Mouse (Mus musculus) MN1 (cell line): ENCODE measurements around the gene Plxna2.

ENCODE experiments used
- DNase-seq: peaks from one replicate; pipeline ENCODE4 v3.0.0-alpha.2; 2016; ENCODE audit warnings: low spot score

Plxna2 gene

GRCm38 (mm10) chr1:194622677-194623076 is 4.7 kb downstream of the Plxna2 start:
- no peak for DNase-seq

GRCm38 (mm10) chr1:194623641-194624040 is 5.6 kb downstream of the Plxna2 start:
- DNase-seq = no peak

DNA sequence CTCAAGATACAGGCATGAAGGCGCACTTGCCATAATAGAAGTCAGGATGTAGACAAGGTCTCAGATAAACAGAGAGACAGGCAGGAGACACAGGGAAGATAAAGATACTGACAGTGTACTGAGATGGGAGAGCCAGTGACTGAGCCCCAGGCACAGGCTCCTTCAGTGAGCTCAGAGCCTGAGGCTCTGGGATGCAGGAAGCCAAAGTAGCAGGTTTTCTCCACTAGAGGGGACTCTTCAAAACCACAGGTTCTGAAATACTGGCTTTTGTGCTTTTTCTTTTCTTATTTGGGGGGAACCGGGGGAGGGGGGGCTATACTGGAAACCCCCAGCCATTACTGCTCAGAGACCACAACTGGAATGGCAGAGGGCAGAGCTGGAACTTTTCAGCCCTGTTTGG is 6.4 kb downstream of the Plxna2 start:
- DNase-seq = no peak

GRCm38 (mm10) chr1:194624973-194625372 is 7.0 kb downstream of the Plxna2 start:
- DNase-seq = no peak

DNA sequence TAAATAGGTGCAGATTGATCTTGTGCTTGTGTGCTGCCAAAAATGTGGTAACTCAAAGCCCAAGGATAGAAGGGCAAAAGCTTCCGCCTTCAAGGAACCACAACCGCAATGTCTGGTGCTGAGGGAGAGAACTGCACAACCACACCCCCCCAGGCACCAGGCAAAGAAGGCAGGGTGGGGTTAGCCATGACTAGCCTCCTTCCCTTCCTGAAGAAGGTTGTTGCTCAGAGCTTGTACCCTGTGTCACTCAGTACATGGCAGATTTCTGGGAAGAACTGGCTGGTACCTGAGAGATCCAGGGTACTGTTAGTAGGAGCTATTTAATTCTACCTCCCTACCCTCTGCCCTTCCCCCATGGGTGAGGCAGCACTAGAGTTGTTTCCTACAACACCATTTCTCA is 8.1 kb downstream of the Plxna2 start:
- DNase-seq = no peak

DNA sequence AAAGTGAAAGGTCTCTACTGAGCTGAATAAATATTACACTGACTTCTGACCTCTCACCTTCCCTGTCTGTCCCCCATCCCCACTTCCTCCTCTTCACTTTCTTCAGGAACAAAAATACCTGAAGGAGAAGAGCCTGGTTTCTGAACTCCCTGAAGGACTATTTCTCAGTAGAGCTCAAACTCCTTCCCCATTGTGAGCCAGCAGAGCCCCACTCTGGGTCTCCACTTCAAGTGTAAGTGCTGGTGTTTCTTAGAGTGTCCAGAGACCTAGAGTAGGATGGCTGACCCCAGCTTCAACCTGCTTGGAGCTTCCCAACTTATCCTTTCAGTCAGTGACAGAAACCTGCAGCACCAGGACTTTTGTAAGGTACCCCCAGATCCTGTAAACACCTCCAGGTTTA is 9.3 kb downstream of the Plxna2 start:
- DNase-seq = no peak

GRCm38 (mm10) chr1:194629135-194629689 is 11.2 kb downstream of the Plxna2 start:
- DNase-seq = no peak

- no peak for DNase-seq
Measured at GRCm38 (mm10) chr1:194630498-194631056, 12.6 kb downstream of the Plxna2 start.

DNA sequence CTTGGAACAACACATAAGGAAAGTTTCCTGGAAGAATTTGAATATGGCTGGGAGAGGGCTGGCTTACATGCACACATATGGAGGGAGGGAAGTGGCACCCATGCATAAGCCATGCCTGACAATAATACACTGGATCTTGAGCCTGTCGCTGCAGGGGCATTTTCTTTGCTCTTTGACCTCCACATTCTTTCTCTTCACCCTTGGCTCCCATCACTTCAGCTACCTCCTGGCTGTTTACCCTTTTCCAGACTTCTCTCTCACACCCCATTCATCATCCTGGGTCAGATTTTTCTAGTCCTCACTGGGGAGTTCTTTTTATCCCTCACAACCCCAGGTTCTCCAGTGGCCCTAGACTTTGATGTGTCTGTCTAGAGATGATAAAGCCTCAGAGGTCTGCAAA is 13.6 kb downstream of the Plxna2 start:
- DNase-seq = no peak

GRCm38 (mm10) chr1:194632029-194632428 is 14.0 kb downstream of the Plxna2 start:
- DNase-seq = no peak

GRCm38 (mm10) chr1:194635411-194635810 is 17.4 kb downstream of the Plxna2 start:
- DNase-seq = no peak

DNA sequence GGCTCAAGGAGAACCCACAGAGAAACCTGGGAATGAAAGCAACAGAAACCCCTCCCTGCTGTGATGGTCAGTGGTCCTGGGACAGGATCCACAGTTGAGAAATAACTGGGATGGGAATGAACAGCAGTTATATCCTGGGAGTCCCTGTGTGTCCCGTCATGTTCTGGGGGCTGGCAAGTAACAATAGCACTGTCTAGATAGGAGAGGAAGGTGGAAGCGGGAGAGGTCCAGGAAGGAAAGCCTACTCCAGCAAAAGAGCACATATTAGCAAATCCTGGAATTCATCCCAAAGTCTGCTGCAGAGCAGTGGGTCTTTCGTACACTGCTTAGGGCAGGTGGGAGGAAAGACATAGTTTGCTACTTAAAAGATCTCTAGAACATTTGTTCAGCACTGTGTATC is 17.9 kb downstream of the Plxna2 start:
- DNase-seq = no peak

GRCm38 (mm10) chr1:194637391-194638304 is 19.6 kb downstream of the Plxna2 start:
- no peak for DNase-seq

GRCm38 (mm10) chr1:194641601-194642301 is 23.7 kb downstream of the Plxna2 start:
- no peak for DNase-seq

DNA sequence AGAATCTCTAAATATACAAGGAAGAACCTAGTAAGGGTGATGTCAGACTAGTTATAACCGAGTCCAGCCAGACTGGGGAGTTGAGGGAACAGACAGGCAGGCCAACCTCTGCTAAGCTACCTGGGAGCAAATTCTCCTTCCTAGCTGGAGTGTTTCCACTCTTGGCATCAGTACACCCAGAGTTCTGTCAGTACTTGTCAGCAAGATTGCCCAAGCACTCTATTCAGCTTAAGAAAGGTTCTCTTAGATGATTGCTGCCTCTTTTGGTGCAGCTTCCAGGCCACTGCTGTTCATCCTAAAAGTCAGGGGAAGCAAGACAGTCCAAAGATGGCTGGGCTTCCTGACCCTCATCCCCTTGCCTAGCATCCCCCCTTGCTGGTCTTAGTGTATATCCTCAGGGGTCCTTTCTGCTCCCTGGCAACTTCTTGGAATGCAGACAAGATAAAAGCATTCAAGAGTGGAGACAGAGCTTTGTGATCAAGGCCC is 24.3 kb downstream of the Plxna2 start:
- no peak for DNase-seq

GRCm38 (mm10) chr1:194643930-194644329 is 25.9 kb downstream of the Plxna2 start:
- DNase-seq = no peak

DNA sequence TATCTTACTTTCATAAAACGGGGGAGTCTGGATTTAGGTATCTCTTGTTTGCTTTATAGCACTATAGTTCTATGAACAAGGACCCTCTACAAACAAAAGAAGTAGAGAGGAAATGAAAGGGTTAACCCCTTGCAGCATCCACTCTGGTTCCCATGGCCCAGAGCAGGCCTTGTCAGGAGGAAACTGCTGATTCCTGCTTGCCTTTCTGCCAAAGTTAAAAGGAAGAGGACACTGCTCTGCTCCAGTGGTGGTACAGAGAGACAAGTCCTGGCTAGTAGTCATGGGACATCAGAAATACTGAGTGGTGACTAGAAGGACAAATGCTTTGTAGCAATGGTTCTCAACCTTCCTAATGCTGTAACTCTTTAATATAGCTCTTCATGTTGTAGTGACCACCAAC is 27.9 kb downstream of the Plxna2 start:
- DNase-seq = no peak

DNA sequence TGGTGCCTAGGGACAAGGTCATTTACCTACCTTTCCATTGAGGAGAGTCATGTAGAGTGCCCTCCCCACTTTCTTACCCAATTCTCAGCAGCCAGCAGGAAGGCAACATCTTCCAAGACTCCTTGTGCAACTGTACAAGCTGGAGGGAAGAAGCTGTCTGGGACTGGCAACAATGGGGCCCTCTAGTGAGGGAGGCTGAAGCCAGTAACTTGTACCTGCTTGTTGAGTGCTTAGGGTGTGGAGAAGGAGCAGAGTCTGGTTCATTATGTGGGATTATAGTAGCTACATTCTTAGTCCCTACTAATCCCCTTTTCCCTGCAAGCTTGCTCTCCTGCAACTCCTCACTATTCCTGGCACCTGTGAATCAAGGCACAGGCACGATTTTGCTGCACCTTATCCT is 32.1 kb downstream of the Plxna2 start:
- no peak for DNase-seq

- DNase-seq = no peak
Measured at GRCm38 (mm10) chr1:194650566-194650965, 32.5 kb downstream of the Plxna2 start.

DNA sequence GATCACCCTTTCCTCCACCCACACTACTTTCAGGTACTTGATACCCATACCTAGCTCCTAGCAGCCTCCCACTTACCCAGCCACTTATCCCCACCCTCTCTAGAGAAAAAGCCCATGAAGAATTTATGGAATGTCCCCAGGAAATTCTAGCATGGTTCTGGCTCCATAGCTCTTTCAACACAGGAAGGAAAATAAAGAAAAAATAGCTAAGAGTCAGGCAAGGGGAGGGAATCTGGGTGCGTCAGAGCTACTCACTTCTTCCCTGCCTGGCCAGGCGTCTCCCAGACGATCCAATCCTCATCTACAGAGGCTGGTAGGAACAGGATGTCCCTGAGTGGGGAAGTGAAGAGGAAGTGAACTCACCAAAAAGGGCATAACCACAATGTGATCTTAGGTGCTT is 34.0 kb downstream of the Plxna2 start:
- no peak for DNase-seq

- no peak for DNase-seq
Measured at GRCm38 (mm10) chr1:194658459-194659160, 40.6 kb downstream of the Plxna2 start.
